Mouse (Mus musculus) MEL (cell line): Measurements from ENCODE around the gene 4933412E24Rik. TPM values are rescaled to one million over a fixed set of nuclear protein-coding genes. Genes with fewer than 3 reads are reported as not detected.

ENCODE experiments used
- DNase-seq: peaks from one replicate; pipeline ENCODE4 v3.0.0; 2011; ENCODE audit warnings: low read depth, low spot score
- H3K27ac ChIP-seq: 2 replicates; pipeline ENCODE4 v1.5.1; 2012; ENCODE audit warnings: low read depth, mild to moderate bottlenecking, control low read depth, low read length, moderate library complexity; ENCODE audit not compliant: control insufficient read depth
- H3K27me3 ChIP-seq, 2 experiments: fragments of 150-350 bp in 1 of 2; sonication (generic) in 1 of 2; 2 replicates each; pipeline ENCODE4 v1.6.1; 2012; ENCODE audit warnings: low read length in 2 of 2, mild to moderate bottlenecking in 2 of 2, improper control_type of control experiment in 1 of 2, moderate library complexity in 1 of 2; ENCODE audit not compliant: insufficient read depth in 2 of 2, control insufficient read depth in 1 of 2
- H3K36me3 ChIP-seq, 2 experiments: 2 replicates each; pipeline ENCODE4 v1.6.1; 2012 to 2014; ENCODE audit warnings: low read length in 2 of 2, improper control_type of control experiment in 1 of 2, inconsistent platforms in 1 of 2, mild to moderate bottlenecking in 1 of 2; ENCODE audit not compliant: insufficient read depth in 2 of 2, control insufficient read depth in 1 of 2
- H3K4me1 ChIP-seq, 2 experiments: fragments of 150-350 bp in 1 of 2; sonication (generic) in 1 of 2; 2 replicates each; pipeline ENCODE4 v1.6.1; 2012; ENCODE audit warnings: low read length in 2 of 2, improper control_type of control experiment in 1 of 2, mild to moderate bottlenecking in 1 of 2; ENCODE audit not compliant: insufficient read depth in 2 of 2, control insufficient read depth in 1 of 2
- H3K4me3 ChIP-seq, 2 experiments: fragments of 150-350 bp in 1 of 2; sonication (generic) in 1 of 2; 2 replicates each; pipeline ENCODE4 v1.5.1; 2012; ENCODE audit warnings: low read depth in 2 of 2, low read length in 2 of 2, mild to moderate bottlenecking in 2 of 2, moderate library complexity in 2 of 2, control low read depth in 1 of 2, improper control_type of control experiment in 1 of 2; ENCODE audit not compliant: control insufficient read depth in 1 of 2, insufficient read depth in 1 of 2
- H3K79me2 ChIP-seq: 2 replicates; pipeline ENCODE4 v1.6.1; 2012; ENCODE audit warnings: mild to moderate bottlenecking, low read length, moderate library complexity; ENCODE audit not compliant: control insufficient read depth, poor library complexity, insufficient read depth
- H3K9ac ChIP-seq: 2 replicates; pipeline ENCODE4 v1.6.1; 2012; ENCODE audit warnings: low read depth, mild to moderate bottlenecking, control low read depth, low read length, moderate library complexity; ENCODE audit not compliant: control insufficient read depth, poor library complexity, severe bottlenecking
- H3K9me3 ChIP-seq: fragments of 150-350 bp; sonication (generic); replicated peaks from 2 replicates; pipeline ENCODE4 v1.6.1; 2012; ENCODE audit warnings: mild to moderate bottlenecking, low read length, improper control_type of control experiment, moderate library complexity; ENCODE audit not compliant: insufficient read depth
- BHLHE40 ChIP-seq: IDR thresholded peaks from 2 replicates; pipeline ENCODE4 v1.6.1; 2012; ENCODE audit warnings: low read depth, mild to moderate bottlenecking, inconsistent platforms, low read length, improper control_type of control experiment, borderline replicate concordance
- CHD1 ChIP-seq: IDR thresholded peaks from 2 replicates; pipeline ENCODE4 v1.6.1; 2012; ENCODE audit warnings: low read depth, mild to moderate bottlenecking, inconsistent platforms, low read length, improper control_type of control experiment
- E2F4 ChIP-seq: IDR thresholded peaks from 2 replicates; pipeline ENCODE4 v1.6.1; 2011; ENCODE audit warnings: low read depth, low read length, improper control_type of control experiment, borderline replicate concordance
- EP300 ChIP-seq, 2 experiments: IDR thresholded peaks; 2 replicates each; pipeline ENCODE4 v1.6.1; 2011; ENCODE audit warnings: improper control_type of control experiment in 2 of 2, low read length in 2 of 2, low read depth in 1 of 2, mild to moderate bottlenecking in 1 of 2
- ETS1 ChIP-seq: IDR thresholded peaks from 2 replicates; pipeline ENCODE4 v1.6.1; 2012; ENCODE audit warnings: low read depth, mild to moderate bottlenecking, inconsistent platforms, low read length, improper control_type of control experiment, moderate library complexity
- GABPA ChIP-seq: IDR thresholded peaks from 2 replicates; pipeline ENCODE4 v1.6.1; 2012; ENCODE audit warnings: low read depth, mild to moderate bottlenecking, inconsistent platforms, low read length, improper control_type of control experiment, moderate library complexity
- GATA1 ChIP-seq: IDR thresholded peaks from 2 replicates; pipeline ENCODE4 v1.6.1; 2011; ENCODE audit warnings: low read depth, low read length, improper control_type of control experiment
- MAZ ChIP-seq: IDR thresholded peaks from 2 replicates; pipeline ENCODE4 v1.6.1; 2012; ENCODE audit warnings: low read depth, mild to moderate bottlenecking, inconsistent platforms, low read length, improper control_type of control experiment
- MEF2A ChIP-seq: IDR thresholded peaks from 2 replicates; pipeline ENCODE4 v1.6.1; 2014; ENCODE audit warnings: low read depth, mild to moderate bottlenecking, inconsistent platforms, low read length, improper control_type of control experiment; ENCODE audit not compliant: poor library complexity, insufficient replicate concordance, severe bottlenecking; ENCODE audit errors: extremely low read depth
- MYB ChIP-seq: IDR thresholded peaks from 2 replicates; pipeline ENCODE4 v1.6.1; 2011; ENCODE audit warnings: mild to moderate bottlenecking, low read depth, low read length, improper control_type of control experiment
- NELFE ChIP-seq: IDR thresholded peaks from 2 replicates; pipeline ENCODE4 v1.6.1; 2011; ENCODE audit warnings: low read depth, low read length, improper control_type of control experiment
- NRF1 ChIP-seq: IDR thresholded peaks from 2 replicates; pipeline ENCODE4 v1.6.1; 2014; ENCODE audit warnings: low read depth, mild to moderate bottlenecking, inconsistent platforms, low read length, improper control_type of control experiment, moderate library complexity; ENCODE audit not compliant: poor library complexity, insufficient read depth, severe bottlenecking
- POLR2AphosphoS2 ChIP-seq: IDR thresholded peaks from 2 replicates; pipeline ENCODE4 v1.6.1; 2011; ENCODE audit warnings: low read length, improper control_type of control experiment
- RCOR1 ChIP-seq: IDR thresholded peaks from 2 replicates; pipeline ENCODE4 v1.6.1; 2012; ENCODE audit warnings: low read depth, mild to moderate bottlenecking, inconsistent platforms, low read length, improper control_type of control experiment
- SIN3A ChIP-seq: IDR thresholded peaks from 2 replicates; pipeline ENCODE4 v1.6.1; 2012; ENCODE audit warnings: low read length, improper control_type of control experiment, inconsistent platforms
- SMC3 ChIP-seq: IDR thresholded peaks from 2 replicates; pipeline ENCODE4 v1.6.1; 2011; ENCODE audit warnings: low read depth, low read length, improper control_type of control experiment
- TAL1 ChIP-seq: IDR thresholded peaks from 2 replicates; pipeline ENCODE4 v1.6.1; 2012; ENCODE audit warnings: mild to moderate bottlenecking, inconsistent platforms, low read length, moderate library complexity, mixed read lengths
- TBP ChIP-seq: IDR thresholded peaks from 2 replicates; pipeline ENCODE4 v1.8.0; 2011; ENCODE audit warnings: low read depth, low read length, improper control_type of control experiment
- USF2 ChIP-seq, 2 experiments: IDR thresholded peaks; 2 replicates each; pipeline ENCODE4 v1.6.1; 2011 to 2012; ENCODE audit warnings: improper control_type of control experiment in 2 of 2, low read length in 2 of 2, borderline replicate concordance in 1 of 2, inconsistent platforms in 1 of 2, low read depth in 1 of 2, mild to moderate bottlenecking in 1 of 2; ENCODE audit not compliant: insufficient read depth in 1 of 2
- ZC3H11A ChIP-seq: IDR thresholded peaks from 2 replicates; pipeline ENCODE4 v1.6.1; 2012; ENCODE audit warnings: low read depth, mild to moderate bottlenecking, inconsistent platforms, low read length, improper control_type of control experiment
- ZNF384 ChIP-seq: IDR thresholded peaks from 2 replicates; pipeline ENCODE4 v1.6.1; 2012; ENCODE audit warnings: low read depth, mild to moderate bottlenecking, inconsistent platforms, low read length, improper control_type of control experiment
- polyA plus RNA-seq, 2 experiments: library from polyadenylated mRNA; stranded (reverse) in 1 of 2; unstranded in 1 of 2; fragments of >175 nt in 1 of 2; fragments of >200 nt in 1 of 2; gene quantifications; 2 replicates each; pipeline versions ENCODE4 v1.2.1 to v1.2.4; 2012; ENCODE audit warnings: low replicate concordance in 2 of 2, low read depth in 1 of 2; ENCODE audit not compliant: insufficient read length in 2 of 2, insufficient read depth in 1 of 2, missing spikeins in 1 of 2
- total RNA-seq: library from RNA; depleted of rRNA; stranded (reverse); fragments of 300-350 nt; gene quantifications from 2 replicates; pipeline ENCODE4 v1.2.3, GENCODE M21; 2012

4933412E24Rik gene
- total and polyA plus RNA-seq, 3 experiments, result not detected

DNA sequence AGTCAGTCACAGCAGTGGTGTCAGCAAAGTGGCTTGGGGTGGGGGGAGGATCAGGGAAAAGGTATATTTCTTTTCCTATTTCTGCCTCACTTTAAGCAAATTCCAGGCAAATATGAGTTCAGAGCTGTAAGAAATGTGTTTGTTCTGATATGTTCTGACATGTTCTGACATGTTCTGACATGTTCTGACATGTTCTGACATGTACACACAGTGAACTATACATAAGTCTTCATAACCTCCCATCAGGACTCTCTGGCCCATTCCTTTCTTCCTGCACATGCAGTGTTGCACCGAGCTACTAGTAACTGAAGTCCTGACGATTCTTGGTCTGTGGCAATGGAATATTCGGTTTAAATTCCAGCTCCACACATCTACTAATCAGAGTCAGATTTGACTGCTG is 6.8 kb downstream of the 4933412E24Rik start:
- H3K9ac ChIP-seq, result no peak overlapping the region
- H3K4me1 ChIP-seq, result no peaks in the 10 kb centered on the region

DNA sequence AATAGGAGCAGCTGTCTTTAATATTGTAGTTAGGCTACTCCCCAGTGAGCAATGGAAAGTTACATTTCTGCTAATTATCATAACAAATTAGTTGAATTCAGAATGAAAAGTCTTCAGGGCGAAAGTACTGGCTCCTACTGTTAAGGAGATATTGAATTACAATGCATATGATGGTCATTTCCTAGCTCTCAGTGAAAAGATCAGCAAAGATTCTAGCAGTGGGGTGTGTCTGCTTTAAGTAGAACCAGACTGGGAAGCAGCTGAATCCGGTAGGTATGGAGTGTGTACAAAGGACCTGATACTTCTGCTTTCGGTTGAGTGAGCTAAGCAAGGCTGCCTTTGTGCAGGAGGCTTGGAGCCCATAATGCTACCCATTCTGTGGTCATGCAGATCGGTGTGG is 32.6 kb downstream of the 4933412E24Rik start:
- H3K79me2 ChIP-seq, result no peaks in the 10 kb centered on the region
- no peaks in the 10 kb centered on the region for H3K4me1 ChIP-seq
- no peak overlapping the region for H3K9ac ChIP-seq
- H3K27me3 ChIP-seq, result no peaks in the 10 kb centered on the region
- no peak overlapping the region for H3K27ac ChIP-seq
- DNase-seq, result no peak
- no peaks in the 10 kb centered on the region for H3K9me3 ChIP-seq
- TF ChIP-seq TBP (no peak), GATA1 (no peak), MEF2A (no peak), ETS1 (no peak), CHD1 (no peak), NRF1 (no peak), MYB (no peak), EP300 (IDR thresholded peaks at IDR 0.05; ENCODE audit: low read depth in 1 of 2, low read length in 2 of 2) (no peak), SIN3A (no peak), NELFE (no peak), USF2 (IDR thresholded peaks at IDR 0.05; ENCODE audit: borderline replicate concordance in 1 of 2, insufficient read depth in 1 of 2, low read depth in 1 of 2, low read length in 2 of 2) (no peak), MAZ (no peak), ZNF384 (no peak), ZC3H11A (no peak)
- H3K4me3 ChIP-seq, result no peak overlapping the region
- H3K36me3 ChIP-seq, result no peaks in the 10 kb centered on the region

More for the DNA sequence above, 6.8 kb downstream of the 4933412E24Rik start:
- Histone ChIP-seq H3K4me3 (no peak overlapping the region), H3K27ac (no peak overlapping the region)
- TF ChIP-seq ZC3H11A (no peak), ETS1 (no peak), CHD1 (no peak), USF2 (IDR thresholded peaks at IDR 0.05; ENCODE audit: borderline replicate concordance in 1 of 2, insufficient read depth in 1 of 2, low read depth in 1 of 2, low read length in 2 of 2) (no peak), MYB (no peak)
- TF ChIP-seq, all 39 proteins: peak for 0
- no peaks in the 10 kb centered on the region for H3K79me2 ChIP-seq
- H3K27me3 ChIP-seq, result no peaks in the 10 kb centered on the region
- no peaks in the 10 kb centered on the region for H3K36me3 ChIP-seq
- DNase-seq, result no peak
- no peaks in the 10 kb centered on the region for H3K9me3 ChIP-seq

- no peak overlapping the region for H3K27ac ChIP-seq
- TF ChIP-seq TBP (no peak), RCOR1 (no peak), POLR2AphosphoS2 (no peak), BHLHE40 (no peak), GABPA (no peak), TAL1 (no peak), E2F4 (no peak), SMC3 (no peak), MAZ (no peak)
- H3K27me3 ChIP-seq, result no peaks in the 10 kb centered on the region
- no peaks in the 10 kb centered on the region for H3K36me3 ChIP-seq
- H3K4me3 ChIP-seq, result no peak overlapping the region
- no peak for DNase-seq
- H3K4me1 ChIP-seq, result no peaks in the 10 kb centered on the region
- no peak overlapping the region for H3K9ac ChIP-seq
- H3K9me3 ChIP-seq, result no peaks in the 10 kb centered on the region; the same call in 1 of the 2 replicates
- no peaks in the 10 kb centered on the region for H3K79me2 ChIP-seq
These were observed 41.1 kb downstream of the 4933412E24Rik start for GRCm38 (mm10) chr15:59975310-59975709.
